Mouse (Mus musculus) adrenal gland, postnatal 14 days (tissue): ENCODE measurements around the gene Olfr513. TPM values are rescaled to one million over a fixed set of nuclear protein-coding genes. Genes with fewer than 3 reads are reported as not detected.

Experiments
- DNase-seq: peaks from one replicate; pipeline ENCODE4 v3.0.0; 2021; ENCODE audit warnings: mixed read lengths
- long read RNA-seq, 2 experiments: library from polyadenylated mRNA; stranded (forward); transcript quantifications; one replicate each; pipeline ENCODE4 v2.0.0; 2021
- total RNA-seq: library from RNA; stranded (reverse); gene quantifications from 2 replicates; pipeline ENCODE4 v1.2.3, GENCODE M21; 2021

Olfr513 gene
- total RNA-seq: not detected in 2 replicates
- long read RNA-seq, experiment 1: 0 reads
- long read RNA-seq, experiment 2: 0 reads

DNA sequence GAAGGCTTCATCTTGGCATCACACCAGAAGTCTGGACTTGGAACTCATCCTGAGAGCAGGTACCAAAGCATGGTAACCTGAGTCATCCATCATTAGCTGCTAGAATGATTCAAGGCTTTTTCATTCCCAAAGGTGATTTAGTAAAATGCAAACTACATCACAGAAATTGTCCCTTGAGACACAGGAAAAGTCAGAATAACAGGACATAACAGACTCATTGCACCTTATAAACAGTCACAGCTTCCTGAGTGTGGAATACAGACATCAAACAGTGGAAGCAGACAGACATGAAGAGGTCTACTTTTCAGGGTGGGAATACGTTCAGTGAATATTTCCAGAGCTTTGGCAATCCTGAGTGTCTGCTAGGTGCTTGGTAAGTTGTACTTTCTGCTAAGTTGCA is at the start of gene Olfr513:
Olfr513 (plus strand) TSS at position 301 of the 400 bp plus-strand sequence.
- no peak for DNase-seq

DNA sequence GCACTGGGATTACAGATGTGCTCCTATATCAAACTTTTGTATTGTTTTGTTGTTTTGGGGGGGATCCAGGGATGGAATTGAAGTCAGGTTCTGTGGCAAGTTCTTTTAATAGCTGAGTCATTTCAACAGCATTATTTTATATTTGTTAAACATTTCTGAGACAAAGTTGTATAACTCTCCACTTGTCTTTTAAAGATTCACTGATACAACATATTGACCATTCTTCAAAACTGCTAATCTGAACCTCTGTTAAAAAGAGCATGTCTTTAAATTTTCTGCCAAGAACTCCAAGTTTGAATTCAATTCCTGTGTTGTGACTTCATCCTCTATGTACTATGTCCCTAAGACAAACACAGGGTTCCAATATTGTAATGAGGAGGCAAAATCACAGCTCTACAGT is 37.8 kb upstream of the Olfr513 start, which contains the start of gene Olfr512:
Olfr512 (plus strand) TSS at position 301 of the 400 bp plus-strand sequence.
- no peak for DNase-seq

DNA sequence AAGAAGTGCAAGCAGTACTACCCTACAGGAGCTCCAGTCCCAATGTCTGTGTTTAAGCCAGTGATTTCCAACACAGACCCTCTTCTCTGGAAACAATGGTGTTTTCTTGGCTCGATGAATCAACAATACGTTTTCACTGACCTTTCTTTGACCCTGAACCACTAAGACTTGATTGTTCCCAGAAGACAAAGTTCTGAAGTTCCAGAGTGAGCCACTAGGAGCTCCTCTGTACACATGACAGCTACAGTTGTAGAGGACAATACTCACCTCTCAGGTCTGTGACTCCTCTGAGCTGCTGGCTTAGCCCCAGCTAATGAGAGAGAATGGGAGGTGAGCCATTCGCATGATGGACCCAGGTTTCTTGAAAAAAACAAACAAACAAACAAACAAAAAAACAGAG is 9.6 kb downstream of the Olfr513 start:
- no peak for DNase-seq

DNA sequence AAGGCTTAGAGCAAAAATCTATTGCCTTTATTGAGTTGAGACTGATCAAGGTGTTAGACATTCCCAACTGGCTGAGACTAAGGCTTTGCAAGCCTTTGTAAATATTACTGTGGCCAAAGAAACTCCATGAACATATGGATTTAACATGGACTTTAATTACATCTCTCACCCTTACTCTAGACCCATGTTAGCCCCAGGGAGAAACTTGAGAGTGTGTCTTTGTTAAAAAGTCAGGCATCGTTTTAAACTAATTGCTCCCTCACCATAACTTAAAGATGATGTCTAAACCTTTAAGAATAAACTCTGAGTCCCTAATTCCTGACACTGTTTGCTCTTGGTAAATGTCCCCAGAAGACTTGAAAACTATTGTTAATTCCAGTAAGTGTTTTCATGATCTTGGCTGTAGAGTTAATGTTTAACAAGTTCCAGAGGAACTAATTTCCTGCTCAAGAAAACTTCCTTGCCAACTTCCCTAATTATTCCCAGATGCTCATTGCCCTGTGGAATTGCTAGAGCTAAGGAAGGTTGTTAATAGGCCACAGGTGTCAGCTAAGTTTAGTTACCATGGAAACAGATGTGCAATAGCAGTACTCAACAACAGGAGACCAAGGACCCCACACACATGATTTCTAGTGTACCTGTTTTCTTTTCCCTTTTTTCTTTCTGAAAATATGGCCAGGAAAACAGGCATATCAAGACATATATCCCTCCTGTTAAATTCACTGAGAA is 46.6 kb downstream of the Olfr513 start:
- DNase-seq: no peak

Other genes with a start within 250 kb of the Olfr513 start
- not detected in 2 replicates for gene Olfr502, start 225.9 kb upstream of the Olfr513 start, total RNA-seq
- gene Olfr503, start 206.4 kb upstream of the Olfr513 start, total RNA-seq: not detected in 2 replicates
- gene Olfr504, start 185.2 kb upstream of the Olfr513 start, total RNA-seq: not detected in 2 replicates
- gene Olfr506, start 140.2 kb upstream of the Olfr513 start, total RNA-seq: not detected in 2 replicates
- not detected in 2 replicates for gene Olfr507, start 129.2 kb upstream of the Olfr513 start, total RNA-seq
- gene Olfr508, start 121.0 kb upstream of the Olfr513 start, total RNA-seq: not detected in 2 replicates
- gene Olfr509, start 99.1 kb upstream of the Olfr513 start, total RNA-seq: not detected in 2 replicates
- gene Olfr510, start 84.6 kb upstream of the Olfr513 start, total RNA-seq: not detected in 2 replicates
- gene Olfr512, start 37.7 kb upstream of the Olfr513 start, total RNA-seq: not detected in 2 replicates
- not detected in 2 replicates for gene Olfr514, start 75.0 kb downstream of the Olfr513 start, total RNA-seq
- gene Olfr516, start 99.6 kb downstream of the Olfr513 start, total RNA-seq: not detected in 2 replicates
- gene Olfr517, start 121.4 kb downstream of the Olfr513 start, total RNA-seq: not detected in 2 replicates
- gene Olfr518, start 134.0 kb downstream of the Olfr513 start, total RNA-seq: not detected in 2 replicates
- gene Olfr519, start 143.4 kb downstream of the Olfr513 start, total RNA-seq: not detected in 2 replicates
- gene Nlrp10, start 179.2 kb downstream of the Olfr513 start, total RNA-seq: 0.41 TPM in 2 replicates
- gene Eif3f, start 183.4 kb downstream of the Olfr513 start, total RNA-seq: 138 and 156 TPM in 2 replicates
- gene Tub, start 199.4 kb downstream of the Olfr513 start, total RNA-seq: 26.7 and 33.3 TPM in 2 replicates